Mouse (Mus musculus) MEL (cell line): ENCODE measurements around the gene Dennd6a.

ENCODE experiments used
- BHLHE40 ChIP-seq: IDR thresholded peaks from 2 replicates; pipeline ENCODE4 v1.6.1; 2012; ENCODE audit warnings: low read depth, mild to moderate bottlenecking, inconsistent platforms, low read length, improper control_type of control experiment, borderline replicate concordance
- CHD2 ChIP-seq: IDR thresholded peaks from 2 replicates; pipeline ENCODE4 v1.6.1; 2011; ENCODE audit warnings: low read length, improper control_type of control experiment
- CTCF ChIP-seq, 3 experiments: IDR thresholded peaks in 2 of 3; conservative IDR thresholded peaks in 1 of 3; 2 replicates each; pipeline ENCODE4 v1.5.1; 2011 to 2012; ENCODE audit warnings: low read length in 3 of 3, low read depth in 2 of 3, mild to moderate bottlenecking in 2 of 3, improper control_type of control experiment in 1 of 3, inconsistent platforms in 1 of 3, mixed read lengths in 1 of 3, moderate library complexity in 1 of 3; ENCODE audit not compliant: control insufficient read depth in 1 of 3, insufficient read depth in 1 of 3, poor library complexity in 1 of 3, severe bottlenecking in 1 of 3
- EP300 ChIP-seq, 2 experiments: IDR thresholded peaks; 2 replicates each; pipeline ENCODE4 v1.6.1; 2011; ENCODE audit warnings: improper control_type of control experiment in 2 of 2, low read length in 2 of 2, low read depth in 1 of 2, mild to moderate bottlenecking in 1 of 2
- ETS1 ChIP-seq: IDR thresholded peaks from 2 replicates; pipeline ENCODE4 v1.6.1; 2012; ENCODE audit warnings: low read depth, mild to moderate bottlenecking, inconsistent platforms, low read length, improper control_type of control experiment, moderate library complexity
- GABPA ChIP-seq: IDR thresholded peaks from 2 replicates; pipeline ENCODE4 v1.6.1; 2012; ENCODE audit warnings: low read depth, mild to moderate bottlenecking, inconsistent platforms, low read length, improper control_type of control experiment, moderate library complexity
- GATA1 ChIP-seq: IDR thresholded peaks from 2 replicates; pipeline ENCODE4 v1.6.1; 2011; ENCODE audit warnings: low read depth, low read length, improper control_type of control experiment
- HCFC1 ChIP-seq: IDR thresholded peaks from 2 replicates; pipeline ENCODE4 v1.6.1; 2012; ENCODE audit warnings: low read depth, mild to moderate bottlenecking, inconsistent platforms, low read length, improper control_type of control experiment, moderate library complexity
- KAT2A ChIP-seq: conservative IDR thresholded peaks from 2 replicates; pipeline ENCODE4 v1.6.1; 2012; ENCODE audit warnings: low read depth, low read length, improper control_type of control experiment, inconsistent platforms
- MEF2A ChIP-seq: IDR thresholded peaks from 2 replicates; pipeline ENCODE4 v1.6.1; 2014; ENCODE audit warnings: low read depth, mild to moderate bottlenecking, inconsistent platforms, low read length, improper control_type of control experiment; ENCODE audit not compliant: poor library complexity, insufficient replicate concordance, severe bottlenecking; ENCODE audit errors: extremely low read depth
- MYC ChIP-seq: IDR thresholded peaks from 2 replicates; pipeline ENCODE4 v1.6.1; 2011; ENCODE audit warnings: low read depth, mild to moderate bottlenecking, low read length, improper control_type of control experiment, moderate library complexity
- SMC3 ChIP-seq: IDR thresholded peaks from 2 replicates; pipeline ENCODE4 v1.6.1; 2011; ENCODE audit warnings: low read depth, low read length, improper control_type of control experiment
- USF1 ChIP-seq: IDR thresholded peaks from 2 replicates; pipeline ENCODE4 v1.6.1; 2014; ENCODE audit warnings: low read depth, mild to moderate bottlenecking, inconsistent platforms, low read length, improper control_type of control experiment, moderate library complexity
- ZKSCAN1 ChIP-seq: IDR thresholded peaks from 2 replicates; pipeline ENCODE4 v1.6.1; 2012; ENCODE audit warnings: low read depth, mild to moderate bottlenecking, inconsistent platforms, low read length, improper control_type of control experiment, moderate library complexity

DNA sequence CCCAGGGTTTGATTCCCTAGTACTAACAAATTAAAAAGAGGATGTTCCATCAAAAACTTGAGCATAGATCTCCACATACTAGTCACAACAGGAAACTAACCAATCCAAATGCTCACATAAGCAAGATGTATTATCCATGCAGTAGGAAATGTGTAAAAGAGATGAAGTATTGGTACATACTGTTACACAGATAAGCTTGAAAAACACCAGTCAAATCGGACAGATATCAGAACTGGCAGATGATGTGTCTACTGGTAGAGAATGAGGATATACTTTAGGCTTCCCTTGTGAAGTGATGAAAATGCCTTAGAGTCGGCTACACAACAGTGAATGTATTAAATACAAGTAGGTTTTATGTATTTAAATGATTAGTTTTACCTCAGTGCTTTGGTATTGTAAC, 88.8 kb downstream of the Dennd6a start:
- TF ChIP-seq CTCF (IDR thresholded peaks at IDR 0.05 in 2 of 3, conservative IDR thresholded peaks at IDR 0.05 in 1 of 3; ENCODE audit: control insufficient read depth in 1 of 3, insufficient read depth in 1 of 3, low read depth in 2 of 3, low read length in 3 of 3, poor library complexity in 1 of 3, severe bottlenecking in 1 of 3) (no peak), ETS1 (0 out of 2 replicates have a peak, but pooled peaks have one; percentile 7), ZKSCAN1 (no peak), SMC3 (no peak), EP300 (IDR thresholded peaks at IDR 0.05; ENCODE audit: low read depth in 1 of 2, low read length in 2 of 2) (peak; percentile 40 to 51; a peak in 1 of 4 replicates), MEF2A (no peak), MYC (no peak), KAT2A (no peak), HCFC1 (no peak), BHLHE40 (no peak), CHD2 (no peak), GABPA (no peak), USF1 (no peak), GATA1 (0 out of 2 replicates have a peak, but pooled peaks have one; percentile 12)
